Mouse (Mus musculus) liver, adult (tissue): ENCODE measurements around the gene Ascl1.
A peak's percentile ranks its signal among the peaks of the same experiment; 100 is the strongest.

Experiments used
- GATA4 ChIP-seq: IDR thresholded peaks from 2 replicates; pipeline ENCODE4 v1.6.1; 2014; ENCODE audit warnings: mild to moderate bottlenecking, low read length; ENCODE audit not compliant: insufficient replicate concordance

Gene Ascl1

DNA sequence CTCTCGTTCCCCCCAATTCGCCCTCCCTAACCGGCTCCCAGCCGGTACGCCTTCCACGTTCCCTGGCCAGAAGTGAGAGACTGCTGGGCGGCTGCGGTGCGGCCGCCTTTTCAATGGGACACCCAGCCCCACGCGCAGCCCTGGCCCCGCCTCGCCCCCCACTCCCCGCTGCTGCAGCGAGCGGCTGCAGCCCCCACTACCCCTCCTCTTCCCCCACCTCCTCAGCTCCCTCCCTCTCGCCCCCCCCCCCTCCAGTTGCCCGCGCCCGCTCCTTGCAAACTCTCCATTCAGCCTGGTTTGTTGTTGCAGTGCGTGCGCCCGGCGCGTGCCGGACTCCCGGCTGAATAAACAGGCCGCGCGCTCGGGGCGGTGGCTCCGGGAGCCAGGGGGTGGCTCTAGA lies at the start of gene Ascl1:
TSS of gene Ascl1 (minus strand) at position 85 of the 400 bp plus-strand sequence.
- no peak for TF ChIP-seq GATA4

DNA sequence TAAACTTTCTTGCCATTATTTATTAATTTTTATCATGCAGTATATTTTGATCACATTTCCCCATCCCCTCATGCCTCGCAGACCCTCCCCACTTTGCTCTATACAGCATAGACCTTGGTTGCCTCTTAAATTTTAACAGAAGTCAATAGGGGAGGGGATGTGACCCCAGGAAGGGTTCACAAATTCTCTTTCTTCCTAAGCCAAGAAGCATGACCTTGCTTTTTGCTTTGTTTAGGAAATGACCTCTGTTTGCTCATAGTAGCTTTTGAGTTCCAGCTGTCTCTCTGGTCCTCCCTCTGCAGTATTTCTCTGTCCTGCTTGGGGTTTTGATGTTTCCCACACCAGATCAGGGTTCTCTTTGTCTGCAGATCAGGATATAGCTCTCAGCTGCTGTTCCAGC lies 40.7 kb upstream of the Ascl1 start:
- no peak for TF ChIP-seq GATA4

DNA sequence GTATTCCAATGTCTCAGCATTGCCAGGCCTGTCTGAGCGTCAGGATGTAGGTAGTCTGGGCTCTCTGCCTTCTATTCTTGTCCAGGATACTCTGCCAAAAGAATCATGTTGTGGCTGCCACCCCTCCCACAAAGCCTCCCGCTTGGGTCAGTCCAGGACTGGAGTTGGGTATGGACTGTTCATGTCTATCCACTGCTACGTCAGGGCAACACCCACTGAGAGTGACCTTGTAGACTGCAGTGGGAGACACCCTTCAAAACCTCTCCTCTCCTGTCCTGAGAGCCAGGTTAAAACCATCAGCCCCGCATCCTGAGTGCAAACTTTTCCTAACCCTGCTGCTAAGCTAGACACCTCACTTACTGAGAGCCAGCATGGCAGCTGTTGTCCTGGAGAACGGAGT lies 28.2 kb upstream of the Ascl1 start, which contains the start of gene Pah:
TSS of gene Pah (plus strand) at position 150 of the 400 bp plus-strand sequence.
- TF ChIP-seq GATA4: no peak

DNA sequence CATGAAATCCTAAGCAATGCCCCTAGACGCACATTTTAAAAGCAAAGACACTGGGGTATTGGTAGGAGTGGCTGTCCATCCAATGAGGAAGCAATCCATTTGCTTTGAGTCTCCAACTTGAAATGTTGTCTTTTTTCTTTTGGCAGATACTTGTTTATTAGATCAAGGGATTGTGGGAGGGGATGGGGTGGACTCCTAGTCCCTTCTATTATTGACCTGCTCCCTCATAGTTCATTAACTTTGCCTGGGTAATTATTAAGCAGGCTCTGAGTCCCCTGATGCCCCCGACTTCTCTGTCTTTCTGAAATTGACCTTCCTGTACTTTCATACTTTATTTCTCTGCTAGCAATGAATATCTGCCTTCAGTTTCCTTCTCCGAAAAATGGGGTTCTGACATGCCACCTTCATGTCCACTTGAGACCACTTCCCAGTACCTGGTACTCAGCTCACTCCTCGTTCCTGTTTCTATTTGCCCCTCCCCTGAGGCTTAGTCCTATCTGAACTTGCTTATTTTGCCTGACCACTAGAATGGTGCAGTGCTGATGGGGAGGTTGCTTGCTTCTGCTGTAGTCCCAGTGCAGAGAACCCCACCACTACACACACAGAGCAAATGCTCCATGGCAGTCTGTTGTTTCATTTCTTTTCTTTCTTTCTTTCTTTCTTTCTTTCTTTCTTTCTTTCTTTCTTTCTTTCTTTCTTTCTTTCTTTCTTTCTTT lies 27.1 kb upstream of the Ascl1 start:
- no peak for TF ChIP-seq GATA4

DNA sequence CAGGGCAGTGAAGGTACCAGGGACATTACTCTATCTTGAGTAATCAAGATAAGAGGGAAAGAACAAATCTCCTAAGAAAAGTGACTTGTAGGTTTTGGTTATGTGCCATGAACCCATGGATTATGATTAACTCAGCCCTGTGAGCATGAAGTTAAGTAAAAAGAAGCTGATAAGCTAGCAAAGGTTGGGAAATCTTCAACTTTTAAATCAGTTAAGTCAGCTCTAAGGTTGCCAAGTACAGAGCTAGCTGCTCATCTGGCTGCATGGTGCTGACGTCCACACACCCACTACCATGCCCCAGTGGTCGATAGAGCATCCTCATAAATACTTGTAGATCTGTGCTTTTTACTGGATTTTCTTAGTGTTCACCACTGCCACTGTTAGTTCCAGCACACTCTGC lies 25.1 kb upstream of the Ascl1 start:
- peak; percentile 84 for TF ChIP-seq GATA4

DNA sequence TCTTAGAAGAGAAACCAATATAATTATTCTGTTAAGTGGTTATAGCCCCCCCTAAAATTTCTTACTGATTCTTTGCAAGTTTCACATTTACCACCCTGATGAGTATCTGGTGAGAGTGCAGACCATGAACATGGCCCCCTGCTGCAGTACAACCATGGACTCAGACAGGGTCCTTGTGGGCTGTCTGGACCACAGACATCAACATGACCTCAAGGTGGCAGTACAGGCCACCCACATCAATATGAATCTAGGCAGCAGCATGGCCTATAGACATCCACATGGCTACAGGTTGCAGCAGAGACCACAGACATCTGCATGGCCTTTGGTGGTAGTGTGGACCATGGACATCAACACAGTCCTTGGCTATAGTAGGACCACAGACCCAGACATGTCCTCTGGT lies 19.6 kb upstream of the Ascl1 start:
- no peak for TF ChIP-seq GATA4

DNA sequence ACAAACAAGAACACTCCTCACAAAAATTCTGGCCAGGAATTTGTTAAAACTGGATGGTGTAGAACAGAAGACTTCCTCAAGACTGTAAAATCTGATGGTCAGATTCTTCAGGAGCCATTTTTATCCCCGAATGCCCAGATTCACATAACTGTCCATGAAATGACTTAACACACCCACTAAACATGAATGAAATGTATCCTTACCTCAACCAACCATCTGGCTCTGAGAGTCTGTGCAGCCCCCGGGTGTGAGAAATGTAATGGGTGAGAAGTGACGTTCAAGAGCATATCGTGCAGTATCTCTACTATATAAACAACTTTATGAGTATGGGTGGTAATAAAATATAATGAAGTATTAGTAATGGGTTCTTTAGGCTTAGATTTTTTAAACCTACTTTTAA lies 15.1 kb upstream of the Ascl1 start:
- no peak for TF ChIP-seq GATA4

DNA sequence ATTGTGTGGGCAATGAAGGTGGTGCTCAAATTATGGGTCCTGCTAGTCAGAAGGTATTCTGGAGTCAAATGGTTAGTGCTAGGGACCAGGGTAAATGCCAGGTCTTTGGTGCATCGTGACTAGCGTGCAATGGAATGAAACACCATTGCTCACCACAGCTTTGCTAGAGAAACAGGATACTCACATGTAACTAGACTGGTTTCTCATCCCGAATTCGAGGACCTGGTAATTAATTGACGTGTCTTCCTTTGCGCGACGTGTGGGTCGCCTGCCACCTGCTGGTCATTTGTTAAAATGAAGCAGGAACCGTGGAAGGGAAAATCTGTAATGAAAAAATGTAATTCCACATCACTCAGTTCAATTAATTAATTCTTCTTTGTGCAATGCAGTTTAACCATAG lies 10.5 kb upstream of the Ascl1 start:
- TF ChIP-seq GATA4: no peak

DNA sequence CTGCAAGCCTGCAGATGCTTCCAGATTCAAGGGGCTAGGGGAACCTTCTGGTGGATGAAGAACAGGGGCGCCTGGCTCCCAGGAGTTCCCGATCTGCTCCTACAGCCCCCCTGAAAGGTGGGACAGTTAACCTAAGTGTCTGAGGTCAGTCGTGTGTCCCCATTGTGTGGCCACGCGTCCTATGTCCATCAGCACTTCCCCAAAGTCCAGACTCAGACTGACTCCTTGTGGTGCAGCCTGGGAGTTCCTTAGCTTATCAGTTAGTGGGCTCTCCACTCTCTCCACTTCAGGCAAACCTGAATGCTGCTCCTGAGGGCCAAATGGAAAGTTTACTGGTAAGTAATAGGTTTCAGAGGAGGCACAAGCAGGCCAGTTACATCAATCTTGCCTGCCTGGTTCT lies 8.8 kb upstream of the Ascl1 start:
- TF ChIP-seq GATA4: no peak

DNA sequence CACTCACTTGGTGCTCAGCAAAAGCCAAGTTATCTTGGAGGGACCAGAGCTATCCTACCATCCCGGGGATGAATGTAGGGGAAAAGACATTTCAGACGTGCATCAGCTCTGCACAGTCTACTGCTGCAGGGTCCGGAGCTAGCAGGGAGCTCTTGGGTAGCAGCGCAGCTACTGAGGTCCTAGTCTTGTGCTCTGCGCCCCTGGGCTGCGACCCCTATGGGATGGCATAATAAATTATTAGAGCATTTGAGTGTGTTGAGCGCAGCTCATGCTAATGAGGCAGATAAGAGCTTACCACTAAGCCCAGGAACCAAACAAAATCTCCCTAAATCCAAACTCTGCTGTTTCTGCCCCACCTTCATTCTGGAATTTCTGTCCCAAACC lies 8.2 kb upstream of the Ascl1 start:
- no peak for TF ChIP-seq GATA4

DNA sequence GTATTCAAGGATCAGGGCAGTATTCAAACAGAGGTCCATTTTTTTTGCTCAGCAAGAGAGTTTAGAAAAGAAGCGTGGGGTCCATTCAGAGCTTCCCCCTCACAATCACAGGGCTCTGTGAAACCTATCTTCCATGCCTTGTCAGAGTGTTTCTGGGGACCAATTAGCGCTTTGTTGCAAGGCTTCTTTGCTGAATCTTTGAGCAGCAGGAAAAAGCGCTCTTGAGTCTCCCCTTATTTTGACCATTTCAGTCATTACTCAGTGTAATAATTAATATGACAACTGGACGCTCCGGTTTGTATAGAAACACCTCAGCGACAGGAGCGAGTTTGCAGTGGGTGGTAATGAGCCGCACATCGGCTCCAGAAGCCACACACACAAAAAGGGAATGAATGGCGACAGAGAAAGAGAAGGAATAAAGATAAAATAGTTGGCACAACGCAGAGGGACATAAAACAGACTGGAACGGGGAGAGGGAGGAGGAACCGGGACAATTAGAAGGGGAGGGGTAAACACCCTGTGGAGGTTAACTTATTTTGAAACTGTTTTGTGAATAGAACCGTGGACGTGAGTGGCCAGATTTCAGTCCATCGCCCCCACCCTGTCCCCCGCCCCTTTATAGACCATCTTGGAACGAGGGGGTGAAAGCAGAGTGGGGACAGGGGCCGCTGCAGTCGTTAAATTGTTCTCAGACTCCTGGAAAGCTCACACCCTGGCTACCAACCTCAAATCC lies 7.6 kb upstream of the Ascl1 start:
- no peak for TF ChIP-seq GATA4

DNA sequence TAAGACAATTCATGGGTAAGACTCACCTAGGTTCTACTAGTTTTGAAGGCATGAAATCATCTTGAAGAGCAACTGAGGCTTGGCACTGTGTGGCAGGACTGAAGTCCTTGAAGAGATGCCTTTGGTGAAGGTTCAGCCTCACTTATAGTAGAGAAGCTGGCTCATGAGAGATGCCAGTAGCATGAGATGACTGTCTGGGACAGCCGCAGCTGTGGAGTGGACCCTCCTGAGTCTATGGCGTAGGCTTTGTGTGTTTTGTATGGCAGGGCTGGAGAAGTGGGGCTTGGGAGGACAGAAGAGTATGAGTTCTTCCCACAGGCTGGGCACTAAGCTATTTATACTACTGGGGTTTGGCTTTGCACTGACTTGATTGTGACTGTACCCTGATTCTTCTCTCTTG lies 3.6 kb upstream of the Ascl1 start:
- no peak for TF ChIP-seq GATA4

DNA sequence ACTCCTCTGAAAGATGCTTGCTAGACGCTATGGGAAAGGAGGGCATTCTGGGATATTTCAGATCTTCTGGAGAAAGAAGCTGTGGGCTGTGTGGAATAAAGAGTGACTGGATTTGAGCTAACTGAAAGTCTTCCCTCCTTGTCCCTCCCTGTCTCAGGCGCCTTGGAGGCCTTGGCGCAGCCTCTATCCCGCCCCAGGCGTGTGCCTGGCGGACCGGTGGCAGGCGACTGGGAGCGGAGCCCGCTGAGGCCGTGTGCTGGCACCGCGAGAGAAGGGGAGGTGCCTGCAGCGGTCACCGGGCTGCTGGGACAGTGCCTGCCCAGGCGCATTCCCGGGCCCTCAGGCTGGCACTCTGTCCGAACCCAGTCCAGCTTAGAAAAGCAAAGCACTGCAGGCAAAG lies 1.1 kb upstream of the Ascl1 start:
- TF ChIP-seq GATA4: no peak

DNA sequence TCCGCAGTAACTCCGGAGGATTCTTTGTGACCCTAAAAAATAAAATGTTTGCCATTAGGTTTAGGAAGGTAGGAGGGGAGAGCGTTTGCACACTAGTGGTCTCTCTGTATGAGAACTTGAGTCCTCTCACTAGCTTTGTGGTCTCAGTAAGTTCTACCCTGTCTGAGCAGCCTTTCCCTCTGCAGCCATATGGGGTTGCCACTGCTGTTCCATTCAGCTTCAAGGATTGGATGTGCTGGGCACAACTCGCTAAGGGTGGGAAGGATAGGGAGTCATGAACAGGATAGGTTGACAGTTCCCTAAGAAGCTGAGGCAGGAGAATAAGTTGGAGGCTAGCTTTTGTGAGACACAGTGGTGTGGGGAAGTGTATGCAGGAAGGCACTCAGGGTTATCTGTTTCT lies 716 bp upstream of the Ascl1 start:
- TF ChIP-seq GATA4: no peak

DNA sequence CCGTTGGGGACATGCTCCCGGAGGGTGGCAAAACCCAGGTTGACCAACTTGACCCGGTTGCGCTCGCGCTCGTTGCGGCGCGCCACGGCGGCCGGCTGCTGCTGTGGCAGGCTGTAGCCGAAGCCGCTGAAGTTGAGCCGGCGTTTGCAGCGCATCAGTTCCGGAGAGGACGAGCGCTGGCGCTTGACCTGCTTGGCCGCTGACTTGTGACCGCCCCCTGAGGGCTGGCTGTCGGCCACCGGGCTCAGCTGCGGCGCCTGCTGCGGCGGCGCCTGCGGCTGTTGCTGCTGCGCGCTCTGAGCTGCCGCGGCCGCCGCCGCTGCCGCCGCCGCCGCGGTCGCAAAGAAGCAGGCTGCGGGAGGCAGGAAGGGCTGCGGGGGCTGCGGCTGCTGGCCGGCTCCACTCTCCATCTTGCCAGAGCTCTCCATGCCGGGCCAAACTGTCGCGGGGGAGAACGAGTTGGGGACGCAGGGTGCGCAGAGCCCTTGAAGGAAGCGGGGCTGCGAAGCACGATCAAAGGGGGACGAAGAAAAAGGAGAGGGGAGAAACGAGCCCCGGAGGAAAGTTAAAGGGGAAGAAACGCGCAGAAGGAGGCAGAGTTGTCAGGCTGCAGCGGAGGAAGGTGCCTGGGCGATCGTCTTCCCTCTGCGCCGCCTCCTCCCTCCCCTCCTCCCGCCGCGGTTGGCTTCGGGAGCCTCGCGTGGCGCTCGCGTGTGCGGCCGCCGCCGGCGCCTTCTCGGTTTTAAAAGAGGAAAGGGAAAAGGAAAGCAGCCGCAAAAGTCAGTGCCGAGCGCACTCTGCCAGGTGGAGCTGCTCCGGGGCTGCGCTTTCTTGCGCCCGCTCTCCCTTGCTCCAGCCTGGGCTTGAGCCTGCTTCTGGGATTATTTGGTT lies 554 bp downstream of the Ascl1 start:
- no peak for TF ChIP-seq GATA4

DNA sequence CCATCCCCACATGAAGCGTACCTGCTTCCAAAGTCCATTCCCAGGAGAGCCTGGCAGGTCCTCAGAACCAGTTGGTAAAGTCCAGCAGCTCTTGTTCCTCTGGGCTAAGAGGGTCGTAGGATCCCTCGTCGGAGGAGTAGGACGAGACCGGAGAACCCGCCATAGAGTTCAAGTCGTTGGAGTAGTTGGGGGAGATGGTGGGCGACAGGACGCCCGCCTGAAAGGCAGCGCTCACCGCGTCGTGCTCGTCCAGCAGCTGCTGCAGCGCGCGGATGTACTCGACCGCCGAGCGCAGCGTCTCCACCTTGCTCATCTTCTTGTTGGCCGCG lies 1.2 kb downstream of the Ascl1 start:
- TF ChIP-seq GATA4: no peak
